Mouse (Mus musculus): ENCODE measurements around the gene Kif6.

Kif6 gene

GRCm38 (mm10) chr17:49614577-49615235, at the start of gene Kif6:
TSS of gene Kif6 (plus strand) at chr17:49615136.
- DNase-seq (ENCODE audit: low spot score) = no peak

DNA sequence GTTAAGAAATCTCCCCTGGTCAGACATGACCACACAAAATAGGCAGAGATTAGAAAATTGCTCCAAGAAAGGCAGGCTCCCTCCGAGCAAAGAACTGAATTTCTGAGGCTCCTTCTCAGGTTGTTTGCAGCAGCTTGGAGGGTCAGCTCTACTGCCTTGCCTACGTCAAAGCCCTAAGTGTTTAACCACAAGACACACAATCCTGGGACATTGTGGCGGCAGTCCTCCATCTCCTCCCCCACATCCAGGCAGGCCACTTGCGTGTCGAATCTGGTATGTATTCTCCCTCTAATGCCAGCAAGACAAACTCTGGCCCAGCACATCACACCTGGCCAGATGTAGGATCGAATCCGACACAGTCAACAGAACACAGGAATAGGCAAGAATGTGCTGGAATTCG, 46.2 kb upstream of the Kif6 start:
- DNase-seq (ENCODE audit: low spot score) = no peak

- no peak for DNase-seq (ENCODE audit: low spot score)
Observed at GRCm38 (mm10) chr17:49577321-49577720, 37.6 kb upstream of the Kif6 start.

DNA sequence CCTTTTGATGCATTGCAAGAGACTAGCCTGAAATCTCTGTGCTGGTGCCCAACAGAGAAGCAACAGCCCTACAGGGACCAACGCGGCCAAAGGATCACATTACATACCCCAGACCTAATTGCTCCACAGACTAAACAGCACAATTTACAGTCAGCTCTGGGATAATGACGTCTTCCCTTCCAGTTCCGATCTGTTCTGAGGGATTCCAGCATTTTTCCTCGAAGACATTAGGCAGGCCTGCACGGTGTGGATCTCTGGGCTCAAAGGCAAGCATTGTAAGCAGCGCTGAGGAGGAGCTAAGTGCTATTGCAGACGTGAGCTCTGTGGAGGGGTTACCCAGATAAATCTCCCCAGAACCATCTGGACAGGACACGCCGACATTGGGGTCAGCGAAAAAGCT, 32.5 kb upstream of the Kif6 start:
- no peak for DNase-seq (ENCODE audit: low spot score)

DNA sequence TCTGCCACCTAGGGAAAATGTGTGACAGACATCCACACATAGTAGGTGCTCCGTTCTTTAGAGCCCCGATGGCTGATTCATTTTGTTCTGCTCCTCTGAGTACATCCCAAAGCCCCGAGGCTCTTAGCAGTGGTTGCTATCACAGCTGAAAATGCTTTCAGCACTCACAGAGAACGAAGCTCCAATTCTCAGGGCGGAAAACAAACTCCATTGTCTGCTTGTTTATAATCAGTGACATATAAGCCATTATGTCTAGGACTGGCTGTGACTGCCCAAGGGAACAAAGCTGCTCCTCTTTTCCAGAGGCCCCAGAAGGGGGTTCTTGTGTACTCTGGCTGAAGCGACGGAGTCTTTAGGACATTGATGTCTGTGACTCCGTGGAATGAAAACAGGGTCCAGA, 24.9 kb upstream of the Kif6 start:
- DNase-seq (ENCODE audit: low spot score) = no peak

DNA sequence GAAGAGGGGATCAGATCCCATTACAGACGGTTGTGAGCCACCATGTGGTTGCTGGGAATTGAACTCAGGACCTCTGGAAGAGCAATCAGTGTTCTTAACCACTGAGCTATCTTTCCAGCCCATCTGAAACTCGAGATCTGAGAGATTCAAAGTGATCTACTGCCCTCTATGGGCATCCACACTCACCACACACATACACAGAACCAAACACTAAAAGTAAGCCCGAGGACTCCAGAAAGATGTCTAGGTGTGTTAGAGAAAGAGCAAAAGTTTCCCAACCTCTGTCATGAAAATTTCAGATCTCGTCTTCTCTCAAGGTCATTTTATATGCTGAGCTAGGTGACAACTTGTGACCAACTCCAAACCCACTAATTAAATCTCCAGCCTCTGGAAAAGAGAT, 9.5 kb upstream of the Kif6 start:
- no peak for DNase-seq (ENCODE audit: low spot score)

DNA sequence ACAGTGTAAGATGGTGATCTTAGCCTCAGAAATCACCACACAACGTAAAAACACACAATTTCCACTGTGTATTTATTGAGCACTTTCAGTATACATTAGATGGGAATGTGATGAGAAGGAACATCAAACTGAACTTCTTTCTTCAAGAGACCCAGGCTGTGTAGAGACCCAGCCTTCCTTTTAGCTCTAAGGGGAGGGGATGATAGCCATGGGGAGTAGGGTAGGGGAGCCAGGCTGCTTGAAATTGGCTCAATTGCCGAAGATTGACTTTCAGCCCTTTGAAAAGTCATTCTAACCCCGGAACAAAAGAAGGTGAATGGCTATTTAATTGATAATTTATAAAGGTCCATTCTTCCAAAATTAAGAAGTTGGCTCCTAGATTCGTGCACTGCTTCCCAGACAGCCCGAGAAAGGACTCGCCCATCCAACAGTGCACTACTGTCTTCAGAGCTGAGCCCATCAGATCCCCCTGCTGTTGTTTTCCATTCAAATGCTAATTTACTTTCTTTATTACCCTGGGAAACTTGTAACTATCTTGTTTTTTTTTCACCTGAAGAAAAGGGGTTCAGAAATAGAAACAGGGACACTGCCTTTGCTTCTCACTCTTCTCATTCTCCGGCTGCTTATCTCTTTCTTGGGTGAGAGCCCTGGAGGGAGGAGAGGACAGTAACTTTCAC, 7.4 kb upstream of the Kif6 start:
- DNase-seq (ENCODE audit: low spot score) = no peak

GRCm38 (mm10) chr17:49610296-49610695, 4.6 kb upstream of the Kif6 start:
- no peak for DNase-seq (ENCODE audit: low spot score)

DNA sequence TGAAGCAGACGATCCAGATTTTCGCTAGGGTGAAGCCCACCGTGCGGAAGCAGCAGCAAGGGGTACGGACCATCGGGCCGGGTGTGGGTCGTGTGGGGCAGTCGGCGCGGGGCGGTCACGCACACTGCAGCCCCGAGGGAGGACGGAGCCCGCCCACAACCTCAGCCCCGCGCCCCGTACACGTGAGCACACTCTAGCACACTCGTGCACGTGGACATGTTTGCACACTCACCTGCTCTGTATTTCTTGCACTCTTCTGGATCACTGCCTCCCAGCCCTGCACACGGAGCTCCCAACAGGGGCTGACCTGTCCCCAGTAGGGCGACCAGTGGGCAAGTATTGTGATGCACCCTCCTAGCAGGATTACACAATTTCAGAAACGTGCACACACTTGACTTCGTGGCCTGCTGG, 310 bp downstream of the Kif6 start:
- DNase-seq (ENCODE audit: low spot score) = no peak

DNA sequence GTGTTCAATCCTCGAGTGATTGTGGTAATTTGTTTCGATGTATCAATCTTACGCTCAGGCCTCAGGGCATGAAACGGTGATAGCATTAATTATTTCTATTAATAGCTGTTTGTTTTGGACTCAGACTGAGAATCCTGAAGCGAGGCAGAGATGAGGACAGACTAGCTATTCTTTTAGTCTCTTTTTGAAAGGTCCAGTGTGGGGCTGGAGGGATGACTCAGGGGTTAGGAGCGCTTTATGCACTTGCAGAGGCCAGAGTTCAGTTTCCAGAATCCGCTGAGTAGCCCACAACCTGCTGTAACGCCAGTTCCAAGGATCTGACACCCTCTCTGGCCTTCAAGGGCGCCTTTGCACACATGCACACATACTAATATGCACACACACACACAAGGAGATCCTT, 9.6 kb downstream of the Kif6 start:
- no peak for DNase-seq (ENCODE audit: low spot score)

GRCm38 (mm10) chr17:49627011-49627794, 12.3 kb downstream of the Kif6 start:
- DNase-seq (ENCODE audit: low spot score) = no peak

DNA sequence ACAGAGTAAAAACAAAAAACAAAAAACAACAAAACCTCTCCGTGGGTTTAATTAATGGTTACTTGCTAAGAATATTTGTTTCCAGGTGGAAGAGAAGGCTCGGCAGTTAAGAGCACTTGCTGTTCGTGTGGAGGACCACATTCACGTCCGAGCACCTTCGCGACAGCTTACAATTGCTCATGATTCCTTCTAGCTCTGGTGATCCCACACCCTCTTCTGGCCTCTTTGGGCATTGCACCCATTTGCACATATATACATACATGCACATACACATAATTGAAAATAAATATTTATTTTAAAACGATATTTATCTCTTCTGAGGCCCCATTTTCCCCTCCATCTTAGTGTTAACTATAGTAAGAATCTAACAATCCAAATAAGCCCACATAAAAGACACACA, 13.9 kb downstream of the Kif6 start:
- no peak for DNase-seq (ENCODE audit: low spot score)

DNA sequence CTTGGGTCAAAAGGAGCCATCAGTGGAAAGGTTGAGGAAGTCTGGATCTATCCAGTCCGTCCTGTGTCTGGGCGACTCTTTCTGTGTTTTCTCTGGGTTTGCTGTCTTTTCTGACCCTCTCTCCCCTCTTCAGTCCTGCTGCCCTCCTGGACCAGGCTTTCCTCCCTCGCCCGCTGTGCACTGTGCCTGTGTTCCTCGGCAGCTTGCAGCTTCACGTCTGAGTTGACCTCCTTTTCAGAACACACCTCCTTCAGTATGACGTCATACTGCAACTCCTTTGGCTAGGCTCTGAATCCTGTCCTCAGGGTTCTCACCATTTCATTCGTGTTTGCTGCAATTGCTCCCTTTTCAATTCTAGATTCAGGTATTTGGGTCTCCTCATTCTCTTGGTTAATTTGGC, 18.1 kb downstream of the Kif6 start:
- DNase-seq (ENCODE audit: low spot score) = no peak

- no peak for DNase-seq (ENCODE audit: low spot score)
Observed at GRCm38 (mm10) chr17:49641903-49642302, 27.0 kb downstream of the Kif6 start.

DNA sequence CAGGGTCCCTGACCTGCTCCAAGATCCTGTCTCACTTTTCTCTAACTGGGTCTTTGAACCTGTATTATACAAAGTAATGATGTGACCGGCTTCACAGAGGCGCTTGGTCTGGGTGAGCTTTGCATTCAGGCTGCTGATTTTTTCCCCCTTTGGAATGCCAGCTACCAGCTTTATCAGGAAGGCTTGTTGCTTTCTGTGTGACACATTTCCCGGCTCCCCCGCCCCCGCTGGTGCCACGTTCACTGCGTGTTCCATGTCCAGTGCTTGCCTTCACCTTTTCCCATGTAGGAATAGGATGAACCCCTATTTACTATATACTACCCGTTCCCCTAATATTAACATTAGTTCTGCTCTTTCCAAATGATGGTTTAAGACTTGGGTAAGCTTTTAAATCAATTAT, 27.4 kb downstream of the Kif6 start:
- no peak for DNase-seq (ENCODE audit: low spot score)

- no peak for DNase-seq (ENCODE audit: low spot score)
Observed at GRCm38 (mm10) chr17:49642889-49643490, 28.1 kb downstream of the Kif6 start.

DNA sequence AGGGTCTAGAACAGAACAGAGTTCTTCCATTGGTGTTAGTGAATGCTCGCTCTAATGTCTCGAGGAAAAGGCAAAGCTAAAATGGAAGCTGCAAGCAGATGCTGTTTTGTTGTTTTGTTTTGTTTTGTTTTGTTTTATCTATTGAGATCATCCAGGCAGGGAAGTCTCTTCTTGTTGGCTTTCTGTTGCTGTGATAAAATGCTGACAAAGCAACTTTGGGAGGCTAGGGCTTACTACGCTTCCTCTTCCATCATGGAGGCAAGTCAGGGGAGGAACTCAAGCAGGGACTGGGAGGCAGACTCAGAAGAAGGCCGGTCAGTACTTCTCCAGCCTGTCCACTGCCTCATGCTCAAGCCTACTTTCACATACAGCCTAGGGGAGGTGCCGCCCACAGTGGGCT, 31.3 kb downstream of the Kif6 start:
- no peak for DNase-seq (ENCODE audit: low spot score)

- no peak for DNase-seq (ENCODE audit: low spot score)
Observed at GRCm38 (mm10) chr17:49648970-49649369, 34.0 kb downstream of the Kif6 start.

DNA sequence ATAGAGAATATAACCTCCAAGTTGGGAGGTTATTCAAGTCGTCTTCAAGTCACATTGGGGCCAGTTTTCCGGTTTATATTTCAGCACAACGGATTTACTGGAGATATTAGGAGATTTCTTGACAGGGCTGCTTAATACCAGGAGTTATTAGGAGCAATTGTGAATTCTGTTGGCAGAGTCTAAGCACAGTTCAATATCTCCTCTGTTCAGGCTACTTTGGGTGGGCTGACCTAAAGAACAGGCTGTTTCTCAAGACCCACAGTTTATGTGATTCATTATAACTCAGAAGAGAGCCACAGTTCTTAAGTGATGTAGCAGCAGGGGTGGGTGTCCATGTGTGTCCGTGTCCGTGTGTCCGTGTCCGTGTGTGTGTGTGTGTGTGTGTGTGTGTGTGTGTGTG, 34.5 kb downstream of the Kif6 start:
- DNase-seq (ENCODE audit: low spot score) = no peak

- DNase-seq (ENCODE audit: low spot score) = no peak
Observed at GRCm38 (mm10) chr17:49650366-49650765, 35.4 kb downstream of the Kif6 start.

DNA sequence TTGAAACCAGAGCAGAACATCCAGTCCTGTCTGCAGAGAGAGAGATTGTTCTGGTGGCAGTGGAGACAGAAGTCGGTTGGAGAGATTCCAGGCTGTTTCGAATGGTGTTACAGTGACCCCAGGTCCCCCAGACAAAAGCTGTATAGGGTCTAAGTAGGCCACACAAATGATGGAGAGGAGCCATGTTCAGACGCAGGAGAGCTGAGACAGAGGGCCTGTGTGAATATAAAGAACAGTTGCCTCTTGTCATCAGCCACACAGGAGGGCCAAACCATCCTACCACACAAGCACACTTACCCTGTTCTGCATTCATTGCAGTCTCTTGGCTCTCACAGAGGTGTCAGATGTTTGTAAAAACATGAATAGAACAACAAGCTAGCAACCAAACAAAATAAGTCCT, 37.4 kb downstream of the Kif6 start:
- no peak for DNase-seq (ENCODE audit: low spot score)

GRCm38 (mm10) chr17:49652800-49653199, 37.9 kb downstream of the Kif6 start:
- DNase-seq (ENCODE audit: low spot score) = no peak

DNA sequence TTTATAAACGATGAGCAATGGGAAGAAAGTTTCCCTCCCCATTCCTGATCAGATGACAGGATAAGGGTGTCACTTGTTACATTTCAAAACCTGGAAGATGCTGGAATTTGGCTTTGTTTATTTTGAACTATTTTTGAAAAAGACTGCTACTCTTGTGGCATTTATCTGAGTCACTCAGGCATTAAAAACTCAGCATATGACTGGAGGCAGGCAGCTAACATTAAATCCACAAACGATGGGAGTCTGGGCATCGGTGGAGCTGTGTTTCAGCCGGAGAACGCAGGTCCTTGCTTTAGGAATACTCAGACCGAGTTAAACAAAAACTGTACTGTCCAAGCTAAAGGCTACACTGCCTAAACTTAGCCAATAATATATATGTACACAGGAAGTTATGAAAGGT, 46.7 kb downstream of the Kif6 start:
- no peak for DNase-seq (ENCODE audit: low spot score)

Data from c-Kit-positive CD71-positive TER-119-positive erythroid progenitor cells, embryonic 14.5 days (primary cell).